Mouse (Mus musculus): ENCODE measurements at regions not wholly inside any gene's neighbourhood (a gene's known extent, or its start where the extent isn't known, plus 50 kb on each side); places are given as distances from the start of the nearest gene placed in this dataset.

GRCm38 (mm10) chr12:118540336-118540735 lies 239.1 kb upstream of the Sp4 start:
- H3K4me1 ChIP-seq (ENCODE audit: insufficient read depth, low read length) = no peaks in the 10 kb centered on the region
- no peak for DNase-seq (ENCODE audit: low spot score)
- no peak overlapping the region for H3K4me2 ChIP-seq (ENCODE audit: low read depth, low read length, poor library complexity, severe bottlenecking)
- no peak overlapping the region for H3K27ac ChIP-seq (ENCODE audit: low read depth, low read length)
- WGBS = 15% methylated on average over 6 of the region's 6 CpGs
- H3K9ac ChIP-seq (replicated peaks; ENCODE audit: low read length, poor library complexity, severe bottlenecking) = no peak overlapping the region
- no peak overlapping the region for H3K4me3 ChIP-seq (ENCODE audit: low read depth, low read length)
- no peaks in the 10 kb centered on the region for H3K27me3 ChIP-seq (ENCODE audit: insufficient read depth, low read length)
- no peak for TF ChIP-seq CTCF (IDR thresholded peaks at IDR 0.05)
- no peaks in the 10 kb centered on the region for H3K9me3 ChIP-seq (ENCODE audit: low read length)
- no peaks in the 10 kb centered on the region for H3K36me3 ChIP-seq (ENCODE audit: insufficient read depth, low read length)
- ATAC-seq (ENCODE audit: low FRiP score) = no peak

GRCm38 (mm10) chr12:118530514-118530913 lies 229.3 kb upstream of the Sp4 start:
- Histone ChIP-seq H3K4me2 (ENCODE audit: low read depth, low read length, poor library complexity, severe bottlenecking) (peak overlapping the region; percentile 51), H3K4me3 (ENCODE audit: low read depth, low read length) (peak overlapping the region; percentile 29), H3K27ac (ENCODE audit: low read depth, low read length) (no peak overlapping the region), H3K27me3 (ENCODE audit: insufficient read depth, low read length) (peaks cover 15% of the 10 kb centered on the region), H3K36me3 (ENCODE audit: insufficient read depth, low read length) (no peaks in the 10 kb centered on the region), H3K9me3 (ENCODE audit: low read length) (no peaks in the 10 kb centered on the region), H3K4me1 (ENCODE audit: insufficient read depth, low read length) (peaks cover 3% of the 10 kb centered on the region; the same call in 1 of the 2 replicates), H3K9ac (replicated peaks; ENCODE audit: low read length, poor library complexity, severe bottlenecking) (no peak overlapping the region)
- no peak for TF ChIP-seq CTCF (IDR thresholded peaks at IDR 0.05)
- WGBS = 1% methylated on average over 10 of the region's 10 CpGs
- ATAC-seq (ENCODE audit: low FRiP score) = no peak
- DNase-seq (ENCODE audit: low spot score) = no peak

- no peaks in the 10 kb centered on the region for H3K36me3 ChIP-seq (ENCODE audit: insufficient read depth, low read length)
- 10% methylated on average over 36 of the region's 36 CpGs for whole genome bisulfite sequencing
- no peak overlapping the region for H3K9ac ChIP-seq (replicated peaks; ENCODE audit: low read length, poor library complexity, severe bottlenecking)
- ATAC-seq (ENCODE audit: low FRiP score) (no peak), DNase-seq (ENCODE audit: low spot score) (no peak)
- H3K4me2 ChIP-seq (ENCODE audit: low read depth, low read length, poor library complexity, severe bottlenecking) = peak overlapping the region; percentile 51
- no peaks in the 10 kb centered on the region for H3K9me3 ChIP-seq (ENCODE audit: low read length)
- no peak overlapping the region for H3K27ac ChIP-seq (ENCODE audit: low read depth, low read length)
- H3K4me3 ChIP-seq (ENCODE audit: low read depth, low read length) = peak overlapping the region; percentile 29; the same call in 1 of the 2 replicates
- TF ChIP-seq CTCF (IDR thresholded peaks at IDR 0.05) = no peak
- peaks cover 15% of the 10 kb centered on the region for H3K27me3 ChIP-seq (ENCODE audit: insufficient read depth, low read length)
- H3K4me1 ChIP-seq (ENCODE audit: insufficient read depth, low read length) = peaks cover 3% of the 10 kb centered on the region; the same call in 1 of the 2 replicates
These were observed 228.5 kb upstream of the Sp4 start for GRCm38 (mm10) chr12:118529428-118530361.

GRCm38 (mm10) chr12:118521770-118522169 lies 220.5 kb upstream of the Sp4 start:
- Histone ChIP-seq H3K9ac (replicated peaks; ENCODE audit: low read length, poor library complexity, severe bottlenecking) (no peak overlapping the region), H3K27ac (ENCODE audit: low read depth, low read length) (no peak overlapping the region), H3K4me2 (ENCODE audit: low read depth, low read length, poor library complexity, severe bottlenecking) (no peak overlapping the region), H3K4me1 (ENCODE audit: insufficient read depth, low read length) (peaks cover 4% of the 10 kb centered on the region), H3K27me3 (ENCODE audit: insufficient read depth, low read length) (no peaks in the 10 kb centered on the region), H3K36me3 (ENCODE audit: insufficient read depth, low read length) (no peaks in the 10 kb centered on the region), H3K4me3 (ENCODE audit: low read depth, low read length) (no peak overlapping the region), H3K9me3 (ENCODE audit: low read length) (no peaks in the 10 kb centered on the region)
- ATAC-seq (ENCODE audit: low FRiP score) (peak; percentile 34; the same call in 1 of the 2 replicates), DNase-seq (ENCODE audit: low spot score) (peak; percentile 2)
- TF ChIP-seq CTCF (IDR thresholded peaks at IDR 0.05) = no peak
- WGBS = 27% methylated on average over 2 of the region's 2 CpGs

GRCm38 (mm10) chr12:118521329-118521728 lies 220.1 kb upstream of the Sp4 start:
- ATAC-seq (ENCODE audit: low FRiP score) = no peak
- H3K4me1 ChIP-seq (ENCODE audit: insufficient read depth, low read length) = peaks cover 4% of the 10 kb centered on the region
- H3K27ac ChIP-seq (ENCODE audit: low read depth, low read length) = no peak overlapping the region
- no peak for TF ChIP-seq CTCF (IDR thresholded peaks at IDR 0.05)
- H3K9me3 ChIP-seq (ENCODE audit: low read length) = no peaks in the 10 kb centered on the region
- H3K9ac ChIP-seq (replicated peaks; ENCODE audit: low read length, poor library complexity, severe bottlenecking) = no peak overlapping the region
- H3K4me2 ChIP-seq (ENCODE audit: low read depth, low read length, poor library complexity, severe bottlenecking) = no peak overlapping the region
- H3K4me3 ChIP-seq (ENCODE audit: low read depth, low read length) = no peak overlapping the region
- 18% methylated on average over 1 of the region's 1 CpGs for WGBS
- no peaks in the 10 kb centered on the region for H3K27me3 ChIP-seq (ENCODE audit: insufficient read depth, low read length)
- no peaks in the 10 kb centered on the region for H3K36me3 ChIP-seq (ENCODE audit: insufficient read depth, low read length)
- DNase-seq (ENCODE audit: low spot score) = no peak

- H3K4me2 ChIP-seq (ENCODE audit: low read depth, low read length, poor library complexity, severe bottlenecking) = no peak overlapping the region
These were observed 218.6 kb upstream of the Sp4 start for GRCm38 (mm10) chr12:118519801-118520327.

More at GRCm38 (mm10) chr12:118519801-118520327, 218.6 kb upstream of the Sp4 start:
- H3K27me3 ChIP-seq (ENCODE audit: insufficient read depth, low read length) = 0 out of 2 replicates have a peak, but pooled peaks cover 3% of the 10 kb centered on the region
- DNase-seq (ENCODE audit: low spot score) = no peak
- H3K27ac ChIP-seq (ENCODE audit: low read depth, low read length) = no peak overlapping the region
- no peaks in the 10 kb centered on the region for H3K9me3 ChIP-seq (ENCODE audit: low read length)
- TF ChIP-seq CTCF (IDR thresholded peaks at IDR 0.05) = no peak
- no peaks in the 10 kb centered on the region for H3K36me3 ChIP-seq (ENCODE audit: insufficient read depth, low read length)
- no peak for ATAC-seq (ENCODE audit: low FRiP score)
- 32% methylated on average over 10 of the region's 10 CpGs for WGBS
- peaks cover 4% of the 10 kb centered on the region for H3K4me1 ChIP-seq (ENCODE audit: insufficient read depth, low read length)
- H3K9ac ChIP-seq (replicated peaks; ENCODE audit: low read length, poor library complexity, severe bottlenecking) = no peak overlapping the region
- H3K4me3 ChIP-seq (ENCODE audit: low read depth, low read length) = no peak overlapping the region
